Mouse (Mus musculus): ENCODE measurements around the gene Mllt11. TPM values are rescaled to one million over a fixed set of nuclear protein-coding genes. Genes with fewer than 3 reads are reported as not detected.

Mllt11 gene
- polyA plus RNA-seq, 1 experiment from 2014 or later = 2.0 TPM

DNA sequence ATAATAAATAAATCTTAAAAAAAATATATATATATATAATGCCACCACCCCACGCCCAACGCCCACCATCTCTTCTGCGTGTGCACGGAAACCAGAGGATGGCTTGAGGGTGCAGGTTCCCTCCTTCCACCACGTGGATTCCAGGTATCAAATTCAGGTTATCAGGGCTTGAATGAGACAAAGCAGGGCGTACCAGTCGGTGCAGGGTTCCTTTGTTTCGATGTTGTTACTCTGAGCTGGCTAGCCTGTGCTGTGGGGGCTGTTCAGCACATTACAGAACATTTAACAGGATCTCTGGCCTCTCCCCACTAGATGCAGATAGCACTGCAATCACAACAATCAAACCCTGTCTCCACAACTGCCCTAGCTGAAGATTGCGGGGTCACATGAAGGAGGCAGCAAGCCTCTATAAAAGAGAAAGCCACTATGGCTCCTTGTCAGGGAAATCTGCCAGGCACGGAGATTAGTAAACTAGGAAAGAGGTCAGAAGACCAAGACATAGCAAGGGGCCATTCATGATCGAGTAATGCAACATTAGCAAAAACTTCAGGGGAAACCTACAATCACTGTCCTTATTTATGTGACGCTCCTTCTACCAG is 38.9 kb upstream of the Mllt11 start:
- H3K27me3 ChIP-seq (ENCODE audit: control insufficient read depth, insufficient read depth, low read depth, low read length) = no peaks in the 10 kb centered on the region
- no peaks in the 10 kb centered on the region for H3K9me3 ChIP-seq (replicated peaks; ENCODE audit: control insufficient read depth, low read length)
- no peak overlapping the region for H3K9ac ChIP-seq (ENCODE audit: low read depth, low read length)
- H3K4me1 ChIP-seq (ENCODE audit: control insufficient read depth, low read depth, low read length) = peaks cover 13% of the 10 kb centered on the region
- WGBS (ENCODE audit: insufficient replicate concordance) = 75% methylated on average over 12 of the region's 12 CpGs
- ATAC-seq (ENCODE audit: low read depth) = no peak
- H3K27ac ChIP-seq (ENCODE audit: low read length) = no peak overlapping the region
- peaks cover 8% of the 10 kb centered on the region for H3K36me3 ChIP-seq (ENCODE audit: control insufficient read depth, insufficient read depth)
- H3K4me2 ChIP-seq (ENCODE audit: low read depth, low read length) = no peak overlapping the region
- H3K4me3 ChIP-seq (ENCODE audit: low read depth, low read length) = no peak overlapping the region

DNA sequence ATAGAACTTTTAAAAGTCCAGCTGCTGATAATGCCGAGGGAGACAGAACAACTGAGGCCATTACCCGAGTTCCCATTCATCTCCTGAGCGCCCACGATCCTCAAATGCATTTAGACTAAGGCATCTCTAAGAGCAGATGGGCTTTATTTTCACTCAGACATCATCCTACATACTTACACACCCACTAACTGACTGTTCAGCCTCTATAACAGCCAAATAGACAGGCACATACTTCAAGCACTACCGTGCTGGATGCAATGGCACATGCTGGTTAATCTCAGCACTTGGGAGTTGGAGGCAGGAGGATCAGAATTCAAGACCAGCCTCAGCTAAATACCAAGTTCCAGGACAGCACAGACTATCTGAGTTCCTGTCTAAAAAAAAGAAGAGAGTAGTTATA is 37.8 kb upstream of the Mllt11 start:
- H3K4me2 ChIP-seq (ENCODE audit: low read depth, low read length) = no peak overlapping the region
- ATAC-seq (ENCODE audit: low read depth) = no peak
- H3K36me3 ChIP-seq (ENCODE audit: control insufficient read depth, insufficient read depth) = peaks cover 8% of the 10 kb centered on the region
- H3K9ac ChIP-seq (ENCODE audit: low read depth, low read length) = no peak overlapping the region
- 85% methylated on average over 5 of the region's 5 CpGs for WGBS (ENCODE audit: insufficient replicate concordance)
- no peak overlapping the region for H3K4me3 ChIP-seq (ENCODE audit: low read depth, low read length)
- H3K27ac ChIP-seq (ENCODE audit: low read length) = no peak overlapping the region
- peaks cover 3% of the 10 kb centered on the region; the same call in 1 of the 2 replicates for H3K4me1 ChIP-seq (ENCODE audit: control insufficient read depth, low read depth, low read length)
- no peaks in the 10 kb centered on the region for H3K27me3 ChIP-seq (ENCODE audit: control insufficient read depth, insufficient read depth, low read depth, low read length)
- H3K9me3 ChIP-seq (replicated peaks; ENCODE audit: control insufficient read depth, low read length) = no peaks in the 10 kb centered on the region

DNA sequence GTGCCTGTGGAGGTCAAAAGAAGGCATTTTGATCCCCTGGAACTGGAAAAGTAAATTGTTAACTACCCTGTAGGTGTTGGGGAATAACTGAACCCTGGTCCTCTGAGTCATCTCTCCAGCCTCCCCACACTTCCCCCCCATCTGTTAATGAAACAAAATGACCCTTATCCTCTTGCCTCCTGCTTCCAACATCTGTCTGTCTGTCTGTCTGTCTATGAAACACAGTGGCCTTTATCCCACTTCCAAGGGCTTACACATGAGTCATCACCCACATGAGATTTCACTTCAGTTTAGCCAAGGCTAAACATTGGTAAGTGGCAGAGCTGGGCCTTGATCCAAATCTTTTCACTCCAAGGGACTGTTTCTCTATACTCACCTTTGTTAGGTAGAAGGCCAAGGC is 35.9 kb upstream of the Mllt11 start:
- peak; percentile 58 for ATAC-seq (ENCODE audit: low read depth)
- Histone ChIP-seq H3K9ac (ENCODE audit: low read depth, low read length) (no peak overlapping the region), H3K4me1 (ENCODE audit: control insufficient read depth, low read depth, low read length) (peaks cover 10% of the 10 kb centered on the region), H3K27me3 (ENCODE audit: control insufficient read depth, insufficient read depth, low read depth, low read length) (no peaks in the 10 kb centered on the region), H3K27ac (ENCODE audit: low read length) (peak overlapping the region; percentile 42; the same call in 1 of the 2 replicates), H3K9me3 (replicated peaks; ENCODE audit: control insufficient read depth, low read length) (no peaks in the 10 kb centered on the region), H3K36me3 (ENCODE audit: control insufficient read depth, insufficient read depth) (peaks cover 8% of the 10 kb centered on the region), H3K4me3 (ENCODE audit: low read depth, low read length) (no peak overlapping the region), H3K4me2 (ENCODE audit: low read depth, low read length) (no peak overlapping the region)

DNA sequence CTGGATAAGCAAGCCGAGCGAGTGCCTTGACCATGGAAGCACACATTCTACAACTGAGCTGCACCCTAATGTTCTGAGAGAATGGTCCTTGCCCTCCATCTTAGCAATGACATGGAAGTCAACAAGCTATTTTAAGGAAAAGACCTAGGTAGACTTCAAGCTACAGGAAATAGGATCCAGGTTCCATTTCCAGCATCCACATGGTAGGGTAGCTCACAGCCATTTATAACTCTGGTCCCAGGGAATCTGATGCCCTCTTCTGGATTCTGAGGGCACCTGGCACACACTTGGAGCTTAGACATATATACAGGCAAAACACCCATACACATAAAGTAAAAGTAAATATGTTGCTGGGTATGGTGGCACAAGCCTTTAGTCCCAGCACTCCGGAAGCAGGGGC is 34.1 kb upstream of the Mllt11 start:
- H3K27me3 ChIP-seq (ENCODE audit: control insufficient read depth, insufficient read depth, low read depth, low read length) = no peaks in the 10 kb centered on the region
- no peaks in the 10 kb centered on the region for H3K9me3 ChIP-seq (replicated peaks; ENCODE audit: control insufficient read depth, low read length)
- no peak overlapping the region for H3K27ac ChIP-seq (ENCODE audit: low read length)
- no peak overlapping the region for H3K9ac ChIP-seq (ENCODE audit: low read depth, low read length)
- H3K4me3 ChIP-seq (ENCODE audit: low read depth, low read length) = no peak overlapping the region
- H3K36me3 ChIP-seq (ENCODE audit: control insufficient read depth, insufficient read depth) = peaks cover 8% of the 10 kb centered on the region
- peaks cover 10% of the 10 kb centered on the region for H3K4me1 ChIP-seq (ENCODE audit: control insufficient read depth, low read depth, low read length)
- no peak for ATAC-seq (ENCODE audit: low read depth)
- WGBS (ENCODE audit: insufficient replicate concordance) = 82% methylated on average over 3 of the region's 3 CpGs
- H3K4me2 ChIP-seq (ENCODE audit: low read depth, low read length) = no peak overlapping the region

DNA sequence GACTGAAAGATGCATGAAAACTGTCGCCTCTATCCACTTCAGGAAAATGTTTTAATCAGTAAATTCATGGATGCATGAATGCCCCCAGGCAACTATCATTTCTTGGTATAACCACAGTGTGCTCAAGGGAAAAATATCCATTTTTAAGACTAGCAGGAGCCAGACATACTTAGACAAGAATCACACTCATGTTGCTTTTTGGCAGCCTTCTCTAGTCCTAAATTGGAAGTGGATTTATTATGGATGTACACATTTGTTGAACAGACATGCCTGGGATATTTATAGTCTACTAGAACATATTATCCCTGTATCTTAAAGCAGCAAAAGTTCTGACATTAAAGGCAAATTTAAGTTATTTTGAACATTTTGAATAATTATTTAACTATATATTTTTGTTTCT is 32.8 kb upstream of the Mllt11 start:
- whole genome bisulfite sequencing (ENCODE audit: insufficient replicate concordance) = 63% methylated on average over 1 of the region's 1 CpGs
- Histone ChIP-seq H3K27me3 (ENCODE audit: control insufficient read depth, insufficient read depth, low read depth, low read length) (no peaks in the 10 kb centered on the region), H3K4me1 (ENCODE audit: control insufficient read depth, low read depth, low read length) (peaks cover 10% of the 10 kb centered on the region), H3K36me3 (ENCODE audit: control insufficient read depth, insufficient read depth) (peaks cover 11% of the 10 kb centered on the region), H3K4me3 (ENCODE audit: low read depth, low read length) (no peak overlapping the region), H3K9ac (ENCODE audit: low read depth, low read length) (no peak overlapping the region), H3K27ac (ENCODE audit: low read length) (no peak overlapping the region), H3K4me2 (ENCODE audit: low read depth, low read length) (no peak overlapping the region), H3K9me3 (replicated peaks; ENCODE audit: control insufficient read depth, low read length) (no peaks in the 10 kb centered on the region)
- no peak for ATAC-seq (ENCODE audit: low read depth)

DNA sequence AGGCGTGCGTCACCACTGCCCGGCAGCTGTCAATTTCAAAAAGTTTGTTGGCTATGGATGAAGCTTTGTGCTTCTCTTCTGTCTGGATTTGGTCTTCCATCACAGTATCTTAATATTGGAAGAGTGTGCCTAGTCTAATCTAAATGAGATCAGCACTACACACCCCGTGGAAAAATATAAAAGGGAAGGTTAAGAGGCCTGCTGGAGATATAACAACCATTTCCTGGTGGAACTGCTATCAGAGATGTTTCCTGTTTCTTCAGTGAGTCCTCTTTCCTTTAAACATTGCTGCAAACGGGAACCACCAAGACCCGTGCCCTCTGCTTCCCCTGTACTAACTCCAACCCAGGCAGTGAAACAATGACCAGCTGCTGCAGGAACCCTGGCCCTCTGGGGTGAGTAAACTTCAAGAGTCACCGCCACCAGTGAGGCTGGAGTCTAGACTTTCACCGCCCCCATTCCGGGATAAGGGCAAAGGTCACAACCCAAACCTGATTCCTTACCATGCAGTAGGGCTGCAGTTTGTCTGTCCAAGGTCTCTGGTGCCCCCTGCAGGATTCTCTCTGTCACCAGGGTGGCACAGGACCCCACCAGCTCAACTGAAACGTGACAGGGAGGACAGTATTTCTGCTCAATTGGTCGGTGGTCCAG is 31.2 kb upstream of the Mllt11 start:
- no peak overlapping the region for H3K9ac ChIP-seq (ENCODE audit: low read depth, low read length)
- peaks cover 14% of the 10 kb centered on the region for H3K36me3 ChIP-seq (ENCODE audit: control insufficient read depth, insufficient read depth)
- ATAC-seq (ENCODE audit: low read depth) = peak; percentile 77
- no peaks in the 10 kb centered on the region for H3K9me3 ChIP-seq (replicated peaks; ENCODE audit: control insufficient read depth, low read length)
- H3K27ac ChIP-seq (ENCODE audit: low read length) = peak overlapping the region; percentile 55
- peak overlapping the region; percentile 13; the same call in 1 of the 2 replicates for H3K4me2 ChIP-seq (ENCODE audit: low read depth, low read length)
- WGBS (ENCODE audit: insufficient replicate concordance) = 32% methylated on average over 11 of the region's 11 CpGs
- H3K4me1 ChIP-seq (ENCODE audit: control insufficient read depth, low read depth, low read length) = peaks cover 10% of the 10 kb centered on the region
- no peak overlapping the region for H3K4me3 ChIP-seq (ENCODE audit: low read depth, low read length)
- no peaks in the 10 kb centered on the region for H3K27me3 ChIP-seq (ENCODE audit: control insufficient read depth, insufficient read depth, low read depth, low read length)

DNA sequence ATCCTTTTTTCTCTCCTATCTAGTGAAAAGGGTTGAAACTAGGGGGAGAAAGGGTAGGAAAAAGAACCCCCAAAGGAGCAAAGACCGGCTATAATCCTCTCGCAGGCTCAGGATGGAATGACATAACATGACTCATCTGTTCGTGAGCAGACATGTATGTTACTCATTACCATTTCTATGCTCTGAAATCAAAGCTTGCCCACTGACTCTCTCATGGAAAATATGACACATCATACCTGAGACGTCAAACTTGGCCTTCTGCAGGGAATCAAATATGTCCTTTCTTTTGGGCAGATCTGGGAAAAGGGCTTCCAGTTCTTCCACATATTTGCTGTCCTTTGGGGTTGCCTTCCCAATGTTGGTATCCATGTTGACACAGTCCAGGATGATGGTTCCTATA is 30.0 kb upstream of the Mllt11 start:
- Histone ChIP-seq H3K4me2 (ENCODE audit: low read depth, low read length) (no peak overlapping the region), H3K36me3 (ENCODE audit: control insufficient read depth, insufficient read depth) (peaks cover 12% of the 10 kb centered on the region), H3K27ac (ENCODE audit: low read length) (no peak overlapping the region), H3K4me3 (ENCODE audit: low read depth, low read length) (no peak overlapping the region), H3K27me3 (ENCODE audit: control insufficient read depth, insufficient read depth, low read depth, low read length) (no peaks in the 10 kb centered on the region), H3K4me1 (ENCODE audit: control insufficient read depth, low read depth, low read length) (peaks cover 10% of the 10 kb centered on the region), H3K9me3 (replicated peaks; ENCODE audit: control insufficient read depth, low read length) (no peaks in the 10 kb centered on the region), H3K9ac (ENCODE audit: low read depth, low read length) (no peak overlapping the region)
- no peak for ATAC-seq (ENCODE audit: low read depth)
- 86% methylated on average over 4 of the region's 4 CpGs for WGBS (ENCODE audit: insufficient replicate concordance)

DNA sequence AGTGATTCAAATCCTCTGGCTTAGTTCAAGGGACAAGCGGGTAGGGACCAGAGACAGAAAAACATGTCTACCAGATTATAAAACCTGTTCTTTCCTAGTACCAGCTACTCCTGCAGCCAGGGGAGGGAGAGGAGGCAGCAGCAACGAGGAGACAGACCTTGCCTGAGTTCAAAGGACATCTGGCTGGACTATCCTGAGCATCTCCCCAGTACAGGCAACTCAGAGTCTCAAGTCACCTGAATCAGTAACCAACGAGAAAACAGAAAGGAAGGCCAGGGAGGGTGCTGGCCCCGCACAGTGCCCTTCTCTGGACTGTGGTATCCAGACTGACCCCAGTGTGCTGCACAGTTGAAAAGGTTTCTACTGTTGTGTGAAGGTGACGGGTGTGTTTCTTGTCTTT is 25.0 kb upstream of the Mllt11 start:
- H3K9ac ChIP-seq (ENCODE audit: low read depth, low read length) = no peak overlapping the region
- H3K27me3 ChIP-seq (ENCODE audit: control insufficient read depth, insufficient read depth, low read depth, low read length) = no peaks in the 10 kb centered on the region
- 67% methylated on average over 5 of the region's 5 CpGs for WGBS (ENCODE audit: insufficient replicate concordance)
- no peaks in the 10 kb centered on the region for H3K4me1 ChIP-seq (ENCODE audit: control insufficient read depth, low read depth, low read length)
- H3K9me3 ChIP-seq (replicated peaks; ENCODE audit: control insufficient read depth, low read length) = no peaks in the 10 kb centered on the region
- H3K27ac ChIP-seq (ENCODE audit: low read length) = no peak overlapping the region
- no peak for ATAC-seq (ENCODE audit: low read depth)
- H3K36me3 ChIP-seq (ENCODE audit: control insufficient read depth, insufficient read depth) = peaks cover 11% of the 10 kb centered on the region
- no peak overlapping the region for H3K4me2 ChIP-seq (ENCODE audit: low read depth, low read length)
- no peak overlapping the region for H3K4me3 ChIP-seq (ENCODE audit: low read depth, low read length)

DNA sequence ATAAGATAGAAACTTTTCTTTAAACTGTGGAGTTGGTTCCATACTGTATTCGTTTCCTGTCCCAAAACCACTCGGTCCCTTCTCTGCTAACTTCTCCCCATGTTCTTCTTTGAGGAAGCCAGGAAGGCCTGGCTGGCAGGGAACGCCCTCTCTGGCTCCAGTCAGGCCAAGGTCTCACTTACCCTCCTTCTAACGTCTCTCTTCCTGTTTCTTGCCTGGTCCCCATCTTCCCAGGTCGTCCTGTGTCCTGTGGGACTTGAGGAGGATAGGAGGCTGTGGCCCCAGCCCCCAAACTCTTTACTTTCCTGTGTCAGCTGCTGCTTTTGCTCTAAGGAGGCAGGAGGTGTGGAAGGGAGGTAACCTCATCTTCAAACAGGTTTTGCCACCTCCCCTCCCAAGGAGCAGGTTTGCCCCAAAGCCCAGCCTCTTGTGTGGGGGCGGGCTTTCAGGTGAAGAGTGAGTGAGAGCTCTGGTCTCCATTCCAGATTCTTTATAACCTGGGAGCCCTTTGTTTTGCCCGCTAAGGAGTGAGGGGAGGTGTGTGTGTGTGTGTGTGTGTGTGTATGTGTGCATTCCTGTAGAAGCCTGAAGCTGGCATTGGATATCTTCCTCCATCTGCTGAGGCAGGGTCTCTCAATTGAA is 18.9 kb upstream of the Mllt11 start, which contains the start of gene Bnipl:
TSS of gene Bnipl (minus strand) at position 411 of the 642 bp plus-strand sequence.
- H3K4me3 ChIP-seq (ENCODE audit: low read depth, low read length) = no peak within 1 kb of the TSS
- 38% methylated on average over 7 of the region's 7 CpGs for WGBS (ENCODE audit: insufficient replicate concordance)
- H3K4me2 ChIP-seq (ENCODE audit: low read depth, low read length) = no peak within 1 kb of the TSS
- H3K9me3 ChIP-seq (replicated peaks; ENCODE audit: control insufficient read depth, low read length) = no peaks in the 10 kb centered on the region
- peaks cover 5% of the 10 kb centered on the region for H3K4me1 ChIP-seq (ENCODE audit: control insufficient read depth, low read depth, low read length)
- no peaks in the 10 kb centered on the region for H3K36me3 ChIP-seq (ENCODE audit: control insufficient read depth, insufficient read depth)
- H3K27me3 ChIP-seq (ENCODE audit: control insufficient read depth, insufficient read depth, low read depth, low read length) = no peaks in the 10 kb centered on the region
- no peak for ATAC-seq (ENCODE audit: low read depth)
- H3K27ac ChIP-seq (ENCODE audit: low read length) = no peak within 1 kb of the TSS
- H3K9ac ChIP-seq (ENCODE audit: low read depth, low read length) = no peak within 1 kb of the TSS
